Mouse (Mus musculus): ENCODE measurements at regions not wholly inside any gene's neighbourhood (a gene's known extent, or its start where the extent isn't known, plus 50 kb on each side); places are given as distances from the start of the nearest gene placed in this dataset.
A peak's percentile ranks its signal among the peaks of the same experiment; 100 is the strongest.

DNA sequence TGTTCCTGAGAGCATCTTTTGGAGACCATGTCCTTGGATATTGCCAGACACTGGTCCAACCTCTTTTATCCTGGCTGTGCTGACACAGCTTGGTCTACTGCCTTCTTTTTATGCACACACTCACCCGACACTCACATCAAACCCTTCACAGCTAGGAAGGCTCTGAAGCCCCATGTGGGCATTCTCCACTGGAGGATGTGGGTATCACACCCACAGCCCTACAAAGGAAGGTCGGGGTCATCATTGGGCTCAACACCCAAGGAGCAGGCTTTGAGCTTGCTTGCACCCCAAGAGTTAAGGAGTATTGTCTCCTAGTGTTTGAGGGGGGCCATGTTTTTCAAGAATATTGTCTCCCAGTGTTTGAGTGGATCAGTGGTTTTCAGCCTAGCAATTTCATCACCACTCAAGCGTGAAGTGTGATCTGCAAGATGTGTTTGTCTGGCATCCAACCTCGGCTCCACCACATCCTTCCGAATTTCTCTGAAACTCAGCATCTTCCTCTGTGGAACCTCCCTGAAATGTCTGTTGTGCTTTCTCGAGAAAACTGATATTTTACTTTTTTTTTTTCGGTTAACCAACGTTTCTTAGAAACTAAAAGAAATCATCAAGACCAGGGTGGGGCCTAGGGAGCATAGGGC is 297.2 kb upstream of the Zmiz1 start:
- peak; percentile 43 for ATAC-seq (ENCODE audit: poor library complexity, severe bottlenecking)

DNA sequence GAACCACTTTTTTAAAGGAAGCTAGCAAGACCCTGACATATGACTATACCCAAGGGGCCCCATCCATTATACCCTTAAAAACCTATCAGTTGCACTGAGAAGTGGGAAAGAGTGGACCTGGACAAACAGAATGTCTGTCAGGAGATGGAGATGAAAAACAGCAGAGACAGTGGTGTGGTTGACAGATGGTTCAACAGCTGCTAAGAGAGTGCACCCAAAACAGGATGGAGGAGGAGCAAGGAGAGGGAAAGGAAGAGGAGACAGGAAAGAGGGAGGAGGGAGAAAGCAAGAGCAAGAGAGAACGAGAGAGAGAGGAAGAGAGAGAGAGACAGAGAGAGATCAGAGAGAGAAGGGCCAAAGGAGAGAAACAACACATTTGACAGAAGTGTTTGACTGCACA is 292.8 kb upstream of the Zmiz1 start:
- ATAC-seq (ENCODE audit: poor library complexity, severe bottlenecking), result no peak

DNA sequence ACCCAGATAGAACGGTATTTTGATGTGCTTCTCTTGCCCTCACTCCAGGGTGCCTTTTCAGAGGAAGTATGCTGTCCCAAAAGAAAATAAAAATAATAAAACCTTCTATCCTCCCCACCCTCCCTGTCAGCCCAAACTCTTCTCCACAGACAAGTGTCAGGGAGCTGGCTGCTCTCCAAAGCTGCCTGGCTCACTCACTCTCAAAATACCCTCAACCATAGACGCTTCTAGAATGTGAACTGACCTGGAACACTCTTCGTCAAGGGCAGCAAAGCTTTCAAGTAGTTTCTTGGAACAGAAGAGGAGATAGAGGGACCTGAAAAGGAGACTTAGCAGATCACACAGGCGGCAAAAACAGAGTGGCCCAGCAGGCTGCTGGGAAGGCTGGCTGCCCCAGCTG is 291.4 kb upstream of the Zmiz1 start:
- no peak for ATAC-seq (ENCODE audit: poor library complexity, severe bottlenecking)

DNA sequence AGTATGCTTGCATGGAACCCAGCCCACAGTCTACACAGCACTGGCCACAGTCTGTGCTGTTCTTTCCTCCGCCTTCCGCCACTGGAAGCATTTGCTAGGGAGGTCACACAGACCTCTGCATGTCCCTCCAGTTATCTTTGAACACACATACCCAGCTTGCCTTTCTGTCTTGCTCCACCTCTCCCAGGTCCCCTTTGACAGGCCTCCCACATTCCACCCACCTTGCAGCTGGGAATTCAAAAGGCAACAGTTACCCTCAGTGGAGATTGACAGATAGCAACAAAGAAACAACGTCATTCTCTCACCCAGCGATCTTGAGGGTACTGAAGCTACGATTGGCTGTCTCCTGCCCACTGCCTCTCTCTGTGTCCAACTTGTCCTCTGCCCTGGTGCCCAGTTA is 290.7 kb upstream of the Zmiz1 start:
- ATAC-seq (ENCODE audit: poor library complexity, severe bottlenecking), result no peak

DNA sequence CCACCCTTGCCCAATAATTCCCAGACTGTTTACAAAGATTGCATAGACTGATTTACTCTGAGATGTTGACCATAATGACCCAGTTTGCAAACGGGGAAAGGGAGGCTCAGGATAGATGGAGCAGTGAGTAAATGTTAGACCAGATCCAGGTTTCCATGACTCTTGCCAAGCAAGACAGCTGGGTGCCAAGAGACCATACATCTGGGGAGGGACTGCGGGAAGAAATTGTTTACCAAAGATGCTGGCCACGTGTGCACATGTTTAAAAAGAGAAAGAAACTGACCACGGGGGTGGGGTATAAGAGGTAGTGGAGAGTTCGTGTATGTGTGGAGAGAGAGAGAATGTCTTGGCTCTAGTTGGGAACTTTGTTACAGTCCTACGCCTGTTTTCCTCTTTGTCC is 285.7 kb upstream of the Zmiz1 start:
- no peak for ATAC-seq (ENCODE audit: poor library complexity, severe bottlenecking)

DNA sequence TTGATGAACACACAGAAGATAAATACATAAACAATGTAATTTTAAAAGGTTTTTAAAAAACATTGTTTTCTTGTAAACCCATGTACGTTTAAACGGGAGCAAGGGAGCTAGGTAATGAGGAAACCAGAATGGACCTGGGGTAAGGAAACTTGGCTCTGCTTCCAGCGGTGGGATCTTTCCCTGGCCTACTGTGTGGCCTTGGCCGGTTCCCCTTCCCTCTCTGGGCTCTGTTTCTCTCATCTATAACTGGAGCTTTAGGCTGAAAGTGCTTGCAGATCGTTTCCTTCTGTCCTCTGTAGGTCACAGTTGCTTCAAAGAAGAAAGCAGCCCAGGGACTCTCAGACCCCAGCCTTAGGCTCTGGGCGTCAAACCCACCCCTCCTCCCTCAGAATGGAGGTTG is 285.1 kb upstream of the Zmiz1 start:
- no peak for ATAC-seq (ENCODE audit: poor library complexity, severe bottlenecking)

DNA sequence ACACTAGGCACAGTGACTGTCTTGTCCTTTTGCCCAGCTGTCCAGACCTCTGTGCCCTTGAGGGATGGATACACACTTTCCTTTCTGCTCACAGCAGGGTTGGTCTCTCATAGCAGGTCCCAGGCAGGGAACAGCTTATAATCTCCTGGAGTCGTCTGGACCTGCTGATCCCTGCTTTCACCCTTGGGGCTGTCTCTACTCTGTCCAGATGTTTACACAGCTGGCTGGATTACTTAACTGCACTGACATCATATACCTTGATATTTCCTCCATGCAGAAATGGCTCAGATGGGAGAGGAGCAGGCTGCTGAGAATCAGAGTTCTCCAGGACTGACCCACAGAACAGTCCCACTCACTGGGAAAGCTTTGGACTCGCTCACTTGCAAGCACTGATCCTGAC is 284.6 kb upstream of the Zmiz1 start:
- ATAC-seq (ENCODE audit: poor library complexity, severe bottlenecking), result no peak

DNA sequence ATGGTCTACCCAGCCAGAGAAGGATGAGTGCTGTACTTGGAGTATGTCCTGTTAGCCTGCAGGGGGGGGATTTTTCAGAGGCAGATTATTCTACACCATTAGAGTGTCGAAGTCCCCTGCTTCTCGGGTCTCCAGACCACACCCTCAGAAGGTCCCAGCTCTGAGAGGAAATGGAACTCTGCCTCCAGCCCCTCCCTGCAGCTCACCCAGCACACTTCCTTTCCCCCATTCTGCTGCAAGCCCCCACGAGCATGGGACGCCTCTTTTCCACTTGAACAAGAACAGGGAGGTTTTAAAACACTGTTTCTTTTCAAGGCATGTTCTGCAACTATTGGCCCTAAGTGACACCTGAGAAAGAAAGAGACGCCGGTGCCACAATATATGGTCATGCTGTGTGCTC is 282.8 kb upstream of the Zmiz1 start:
- ATAC-seq (ENCODE audit: poor library complexity, severe bottlenecking), result no peak

DNA sequence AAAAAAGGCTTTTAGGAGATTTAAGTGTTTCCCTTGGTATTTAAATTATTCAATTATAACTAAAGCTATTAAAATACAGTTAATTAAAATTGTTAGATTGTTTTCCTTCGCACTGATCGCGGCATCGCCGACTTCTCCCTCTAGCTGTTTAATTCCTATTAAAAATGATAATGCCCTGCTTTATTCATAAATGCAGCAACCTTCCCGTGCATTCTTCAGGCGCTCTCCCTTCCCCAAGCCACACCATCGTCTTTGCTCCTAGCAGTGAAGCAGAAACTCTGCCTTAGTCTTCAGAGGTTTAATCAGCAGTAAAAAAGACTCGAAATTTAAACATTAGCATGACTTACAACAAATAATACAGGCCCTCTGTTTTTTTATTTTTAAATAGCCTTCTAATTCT is 278.9 kb upstream of the Zmiz1 start:
- ATAC-seq (ENCODE audit: poor library complexity, severe bottlenecking), result no peak

DNA sequence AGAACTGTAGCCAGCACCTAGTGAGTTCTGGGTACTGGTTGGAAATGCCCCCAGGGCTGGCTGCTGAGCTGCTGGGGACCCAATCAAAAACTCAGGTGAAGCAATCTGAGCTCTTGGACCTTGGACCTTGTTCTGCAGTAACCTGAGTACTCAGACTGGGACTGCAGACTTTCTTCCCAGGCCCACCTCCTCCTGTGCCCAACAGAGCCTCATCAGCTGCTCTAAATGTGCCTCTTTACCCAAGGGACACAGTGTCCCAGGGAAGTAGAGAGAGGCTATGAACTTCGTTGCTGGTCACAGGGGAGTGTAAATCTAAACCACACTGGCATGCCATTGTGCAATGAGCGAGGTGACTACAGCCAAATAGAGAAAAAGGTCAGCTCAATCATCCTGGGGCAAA is 277.6 kb upstream of the Zmiz1 start:
- ATAC-seq (ENCODE audit: poor library complexity, severe bottlenecking), result no peak

DNA sequence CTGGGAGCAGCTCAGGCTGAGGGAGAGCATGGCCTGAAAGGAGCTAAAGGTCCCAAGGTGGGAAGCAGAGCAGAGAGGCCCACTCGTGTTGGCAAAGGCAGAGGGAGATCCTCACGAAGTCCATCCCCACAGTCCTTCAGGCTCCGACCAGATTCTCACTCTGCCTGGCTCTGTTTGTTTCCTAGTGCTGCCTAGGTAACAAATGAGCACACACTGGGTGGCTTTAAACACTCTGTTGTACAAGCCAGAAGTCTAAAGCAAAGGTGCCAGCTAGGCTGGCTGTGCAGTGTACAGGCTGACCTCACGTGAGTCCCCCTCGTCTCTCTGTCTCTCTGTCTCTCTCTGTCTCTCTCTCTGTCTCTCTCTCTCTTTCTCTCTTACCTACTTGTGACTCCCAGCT is 274.9 kb upstream of the Zmiz1 start:
- no peak for ATAC-seq (ENCODE audit: poor library complexity, severe bottlenecking)

DNA sequence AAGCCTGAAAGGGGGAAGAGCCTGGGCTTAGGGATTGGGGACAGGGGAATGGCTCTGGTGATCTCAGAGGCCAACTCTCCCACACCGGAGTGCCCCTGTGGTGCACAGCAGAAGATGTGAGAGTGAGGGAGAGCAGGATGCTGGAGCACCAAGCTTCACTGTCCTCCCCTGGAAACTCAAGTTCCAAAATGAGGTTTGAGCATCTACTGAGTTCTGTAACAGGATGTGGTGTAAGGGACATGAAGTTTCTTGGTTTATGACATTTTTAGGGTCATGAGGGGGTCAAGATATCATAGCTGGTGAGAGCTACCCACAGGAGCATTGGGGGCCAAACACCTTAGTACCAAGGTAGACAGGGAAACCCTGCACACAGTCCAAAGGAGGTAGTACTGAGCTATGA is 274.1 kb upstream of the Zmiz1 start:
- ATAC-seq (ENCODE audit: poor library complexity, severe bottlenecking), result no peak

DNA sequence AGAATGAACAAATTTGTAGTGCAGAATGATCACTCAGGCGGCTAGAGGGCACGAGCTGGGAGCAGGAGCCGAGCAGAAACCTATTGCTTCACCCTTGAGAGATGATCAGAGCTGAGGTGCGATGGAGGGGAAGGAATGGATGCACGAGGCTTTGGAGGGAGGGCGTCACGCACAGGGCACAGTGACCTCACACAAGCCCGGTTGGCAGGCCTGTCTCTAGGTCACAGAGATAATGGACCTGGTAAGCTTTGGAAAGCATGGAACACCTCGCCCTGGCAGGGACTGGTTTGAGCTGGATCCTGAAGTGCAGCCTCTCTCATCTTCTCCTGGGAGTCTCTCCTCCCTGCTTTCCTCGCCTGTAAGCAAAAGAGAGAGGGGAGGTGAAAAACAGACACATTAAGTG is 273.4 kb upstream of the Zmiz1 start:
- no peak for ATAC-seq (ENCODE audit: poor library complexity, severe bottlenecking)

DNA sequence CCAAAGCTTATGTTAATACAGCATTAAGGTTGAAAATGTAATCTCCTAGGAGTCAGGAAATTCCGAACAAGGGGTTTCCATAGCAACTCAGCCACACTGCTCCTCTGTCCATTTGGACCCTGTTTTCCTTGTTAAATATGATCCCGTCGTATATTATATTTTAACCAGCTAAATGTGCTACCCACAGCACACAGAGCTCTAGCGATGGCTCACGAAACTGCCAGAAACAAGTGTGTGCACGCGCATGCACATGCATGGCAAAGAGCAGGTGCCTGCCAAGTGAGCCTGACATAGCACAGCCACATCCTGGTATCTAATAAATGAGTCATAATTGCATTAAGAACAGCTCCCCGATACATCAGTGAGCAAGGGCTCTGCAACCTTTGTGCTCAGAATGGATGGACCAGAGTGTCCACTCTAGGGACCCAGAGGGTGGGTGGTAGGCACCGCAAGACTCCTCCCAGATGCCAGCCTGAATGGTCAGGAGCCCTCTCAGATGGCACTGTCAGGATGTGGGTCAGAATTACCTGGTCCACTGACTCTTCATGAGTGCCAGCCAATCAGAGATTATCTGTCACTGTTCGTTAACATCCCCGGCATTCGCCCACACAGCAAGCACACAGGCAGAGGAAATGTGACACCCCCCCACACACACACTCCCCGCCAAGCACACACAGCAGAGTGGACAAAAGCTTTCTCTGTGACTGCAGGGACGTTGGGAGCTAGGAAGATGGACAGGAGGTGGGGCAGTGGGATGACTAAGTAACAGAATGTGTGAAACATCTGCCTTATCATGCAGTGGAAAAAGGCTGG is 272.8 kb upstream of the Zmiz1 start:
- no peak for ATAC-seq (ENCODE audit: poor library complexity, severe bottlenecking)

DNA sequence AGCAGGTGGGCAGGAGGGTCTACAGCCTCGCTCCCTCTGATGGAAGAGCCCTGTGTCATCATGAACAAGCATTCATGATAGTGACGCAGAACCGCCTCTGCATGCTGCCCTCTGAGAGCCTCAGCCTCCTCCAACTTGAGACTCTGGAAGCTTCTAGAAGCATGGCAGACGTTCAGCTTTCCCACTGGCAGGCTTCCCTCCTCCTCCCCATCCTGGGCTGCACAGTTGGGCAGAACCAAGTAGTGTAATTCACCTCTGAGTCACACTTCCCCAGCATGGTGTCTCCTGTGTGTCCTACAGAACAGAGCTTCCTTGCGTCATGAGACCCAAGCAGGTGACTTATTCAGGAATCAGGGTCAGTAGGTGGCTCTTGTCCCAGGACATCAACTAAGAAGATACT is 271.3 kb upstream of the Zmiz1 start:
- no peak for ATAC-seq (ENCODE audit: poor library complexity, severe bottlenecking)

DNA sequence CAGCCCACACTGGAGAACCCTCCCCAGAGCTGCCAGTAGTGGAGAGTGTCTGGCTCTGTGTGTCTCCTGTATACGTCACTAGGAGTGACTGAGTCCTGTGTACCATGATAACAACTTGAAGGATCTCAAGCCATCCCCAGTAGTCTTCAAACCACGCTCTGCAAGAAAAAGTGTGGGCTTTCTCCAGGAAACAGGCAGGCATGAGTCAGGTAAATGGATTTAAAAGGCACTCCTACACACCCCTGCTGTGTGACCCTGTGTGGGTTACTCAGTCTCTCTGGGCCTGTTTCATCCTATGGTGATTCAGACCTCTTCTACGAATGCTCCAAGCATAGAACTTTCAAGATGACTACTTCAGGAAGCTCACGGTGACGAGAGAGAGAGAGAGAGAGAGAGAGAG is 269.7 kb upstream of the Zmiz1 start:
- ATAC-seq (ENCODE audit: poor library complexity, severe bottlenecking), result no peak

DNA sequence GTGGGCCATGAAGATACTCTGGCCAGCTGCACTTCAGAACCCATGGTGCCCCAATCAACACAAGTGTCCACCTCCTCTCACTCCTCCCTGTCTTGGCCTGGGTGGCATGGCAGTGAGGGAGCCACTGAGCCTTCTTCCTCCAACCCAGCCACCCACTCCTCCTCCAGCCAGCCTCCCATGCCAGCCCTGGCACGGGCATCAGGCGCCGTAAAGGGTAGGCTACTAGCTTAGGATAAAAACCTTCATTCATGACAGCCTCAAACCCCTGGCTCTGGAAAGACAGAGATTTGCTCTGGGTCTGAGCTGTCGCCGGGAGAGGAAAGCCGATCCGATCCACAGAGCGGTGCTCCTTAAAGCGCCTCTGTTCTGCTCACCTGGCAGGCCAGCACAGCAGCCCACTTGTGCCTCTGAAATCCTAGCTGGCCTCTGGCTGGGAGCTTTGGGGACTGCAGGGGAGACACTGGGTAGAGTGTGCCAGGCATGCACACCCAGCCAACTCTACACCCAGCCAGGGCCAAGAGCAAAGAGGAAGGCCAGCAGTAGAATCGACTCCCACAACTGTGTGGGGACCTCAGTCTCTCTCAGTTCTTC is 268.2 kb upstream of the Zmiz1 start:
- ATAC-seq (ENCODE audit: poor library complexity, severe bottlenecking), result no peak

DNA sequence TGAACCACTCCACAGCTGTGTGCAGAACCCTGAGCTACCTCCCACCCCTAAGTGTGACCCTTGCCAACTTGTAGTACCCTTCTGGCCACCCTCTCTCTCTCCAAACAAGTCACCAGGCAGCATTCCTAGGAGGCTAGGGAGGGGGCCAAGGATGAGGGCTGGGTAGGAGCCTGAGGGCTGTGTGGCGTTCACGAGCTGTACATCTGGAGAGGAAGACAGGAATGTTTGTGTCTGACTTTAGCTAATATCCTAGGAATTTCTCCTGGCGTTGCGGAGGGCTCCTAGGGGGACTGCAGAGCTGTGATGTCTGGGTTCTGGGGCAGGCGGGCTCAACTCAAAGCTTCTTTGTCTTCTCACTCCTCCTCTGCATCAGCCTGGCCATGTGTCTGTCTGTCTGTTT is 262.2 kb upstream of the Zmiz1 start:
- no peak for ATAC-seq (ENCODE audit: poor library complexity, severe bottlenecking)

DNA sequence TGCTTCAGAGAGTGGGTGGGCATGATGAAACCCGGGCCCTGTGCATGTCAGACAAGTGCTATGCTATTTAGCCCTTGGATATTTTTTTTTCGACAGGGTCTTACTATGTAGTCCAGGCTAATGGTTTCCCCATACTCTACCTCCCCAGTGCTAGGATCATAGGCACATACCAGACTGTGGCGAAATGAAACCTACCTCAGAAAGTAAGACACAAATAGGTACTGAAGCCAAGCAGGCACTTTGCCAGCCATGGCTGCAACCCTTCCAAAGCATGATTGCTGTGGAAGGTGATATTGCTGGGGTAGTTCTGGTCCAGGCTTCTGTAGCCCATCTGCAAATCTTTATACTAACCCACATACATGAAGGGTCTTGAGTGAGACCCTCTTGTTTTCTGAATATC is 259.1 kb upstream of the Zmiz1 start:
- ATAC-seq (ENCODE audit: poor library complexity, severe bottlenecking), result no peak

DNA sequence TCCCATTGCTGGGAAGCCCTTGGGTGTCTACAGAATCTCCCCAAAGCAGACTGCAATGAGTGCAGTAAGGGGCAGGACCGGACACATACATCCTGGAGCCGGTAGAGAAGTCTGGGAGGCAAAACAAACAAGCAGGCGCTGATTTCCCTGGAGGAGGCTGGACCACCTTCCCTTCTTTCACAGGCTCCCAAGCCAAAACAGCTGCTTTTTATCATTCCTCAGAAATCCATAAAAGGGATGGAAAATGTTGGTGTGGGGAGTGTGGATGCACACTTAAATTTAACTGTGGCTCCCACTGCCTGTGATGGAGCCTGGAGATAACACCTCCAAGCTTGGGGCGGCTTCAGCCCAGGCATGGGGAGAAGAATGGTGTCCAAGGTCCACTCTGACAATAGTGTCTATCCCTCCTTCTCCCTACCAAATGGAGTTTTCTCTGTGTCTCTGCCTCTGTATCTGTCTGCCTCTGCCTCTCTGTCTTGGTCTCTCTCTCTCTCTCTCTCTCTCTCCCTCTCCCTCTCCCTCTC is 258.3 kb upstream of the Zmiz1 start:
- no peak for ATAC-seq (ENCODE audit: poor library complexity, severe bottlenecking)

DNA sequence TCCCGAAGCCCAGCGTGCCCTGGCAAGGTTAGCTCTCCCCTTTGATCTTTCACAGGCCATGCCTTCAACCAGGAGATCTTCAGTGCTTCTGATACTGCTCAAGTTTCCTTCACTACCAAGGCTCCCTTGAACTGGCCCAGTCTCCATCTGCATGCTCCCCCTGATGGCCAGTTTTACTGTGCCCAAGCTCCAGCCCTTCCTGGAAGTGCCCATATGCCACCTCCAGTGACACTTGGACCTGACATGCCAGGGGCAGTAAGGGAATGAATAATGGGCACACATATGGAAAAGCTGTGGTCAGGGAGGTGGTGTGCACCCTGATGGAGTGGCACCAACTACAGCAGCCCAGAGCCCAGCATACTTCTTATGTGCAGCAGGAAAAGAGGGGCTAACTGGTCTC is 256.7 kb upstream of the Zmiz1 start:
- no peak for ATAC-seq (ENCODE audit: poor library complexity, severe bottlenecking)

DNA sequence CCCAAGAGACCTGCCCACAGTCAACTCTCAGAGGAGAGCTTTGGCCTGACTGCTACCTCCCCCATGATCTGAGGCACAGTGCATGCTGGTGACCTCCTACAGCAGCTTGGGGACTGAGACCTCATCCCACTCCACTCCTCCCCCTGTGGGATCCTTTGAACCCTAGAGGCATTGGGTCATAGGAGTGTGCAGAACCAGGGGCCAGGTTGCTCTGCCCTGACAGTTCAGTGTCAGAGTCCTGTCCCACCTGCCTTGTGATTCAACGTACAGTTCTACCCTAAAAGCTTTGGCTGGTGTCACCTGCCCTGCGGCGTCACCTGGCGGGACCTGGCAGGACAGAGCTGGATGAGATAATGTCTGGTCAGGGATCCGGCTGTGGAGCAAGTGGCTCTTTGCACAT is 254.9 kb upstream of the Zmiz1 start:
- ATAC-seq (ENCODE audit: poor library complexity, severe bottlenecking), result no peak
